Mouse (Mus musculus) neural tube, embryonic 14.5 days (tissue): ENCODE measurements around the gene Enho. TPM values are rescaled to one million over a fixed set of nuclear protein-coding genes. Genes with fewer than 3 reads are reported as not detected.

Experiments
- ATAC-seq: fragments of 200-750 bp; cut with Nextera tagmentation; 2 replicates; pipeline ENCODE4 v1.8.0; 2017; ENCODE audit warnings: low read depth, mild to moderate bottlenecking, moderate TSS enrichment, moderate library complexity
- H3K27ac ChIP-seq: fragments of 300-500 bp; sonication (generic); 2 replicates; pipeline ENCODE4 v1.5.1; 2014; ENCODE audit warnings: low read depth, mild to moderate bottlenecking, control low read depth, low read length, moderate library complexity, mixed read lengths
- H3K27me3 ChIP-seq: fragments of 300-500 bp; sonication (generic); 2 replicates; pipeline ENCODE4 v1.6.1; 2014; ENCODE audit warnings: low read length; ENCODE audit not compliant: control insufficient read depth, insufficient read depth
- H3K36me3 ChIP-seq: fragments of 300-500 bp; sonication (generic); 2 replicates; pipeline ENCODE4 v1.6.1; 2014; ENCODE audit warnings: low read length, mixed read lengths; ENCODE audit not compliant: control insufficient read depth, insufficient read depth
- H3K4me1 ChIP-seq: fragments of 300-500 bp; sonication (generic); 2 replicates; pipeline ENCODE4 v1.6.1; 2014; ENCODE audit warnings: low read length; ENCODE audit not compliant: control insufficient read depth, insufficient read depth
- H3K4me2 ChIP-seq: fragments of 300-500 bp; sonication (generic); 2 replicates; pipeline ENCODE4 v1.6.1; 2014; ENCODE audit warnings: mild to moderate bottlenecking, low read depth, low read length, control low read depth
- H3K4me3 ChIP-seq: fragments of 300-500 bp; sonication (generic); 2 replicates; pipeline ENCODE4 v1.5.1; 2014; ENCODE audit warnings: low read depth, low read length, control low read depth, mixed read lengths
- H3K9ac ChIP-seq: fragments of 300-500 bp; sonication (generic); replicated peaks from 2 replicates; pipeline ENCODE4 v1.6.1; 2014; ENCODE audit warnings: low read depth, mild to moderate bottlenecking, control low read depth, low read length, mixed read lengths
- H3K9me3 ChIP-seq: fragments of 300-500 bp; sonication (generic); 2 replicates; pipeline ENCODE4 v1.6.1; 2016; ENCODE audit warnings: low read length; ENCODE audit not compliant: control insufficient read depth
- WGBS: fragments of 180-500 bp; shearing (Covaris S2); extraction: QIAGEN DNeasy Blood & Tissue Kit; methylation state at CpG from one replicate; pipeline ENCODE4 v1.1.7; 2014; 5-methylcytosine and 5-hydroxymethylcytosine counted together
- polyA plus RNA-seq: library from polyadenylated mRNA; unstranded; fragments of >200 nt; fragmentation: Nextera tagmentation; extraction: Ambion mirVana; gene quantifications from 2 replicates; pipeline ENCODE4 v1.2.1, GENCODE M21; 2014

The Enho gene
- polyA plus RNA-seq, 1 experiment from 2014 or later = 134 TPM

GRCm38 (mm10) chr4:41679291-41679690 is 39.2 kb upstream of the Enho start:
- H3K27ac ChIP-seq = peak overlapping the region; percentile 1; the same call in 1 of the 2 replicates
- peaks cover 38% of the 10 kb centered on the region for H3K4me1 ChIP-seq
- 38% methylated on average over 1 of the region's 2 CpGs for WGBS
- H3K36me3 ChIP-seq = no peaks in the 10 kb centered on the region
- no peaks in the 10 kb centered on the region for H3K9me3 ChIP-seq
- H3K4me2 ChIP-seq = no peak overlapping the region
- H3K4me3 ChIP-seq = no peak overlapping the region
- no peak overlapping the region for H3K9ac ChIP-seq
- ATAC-seq = no peak
- no peaks in the 10 kb centered on the region for H3K27me3 ChIP-seq

- Histone ChIP-seq H3K4me2 (no peak overlapping the region), H3K27ac (peak overlapping the region; percentile 1; the same call in 1 of the 2 replicates), H3K9me3 (no peaks in the 10 kb centered on the region), H3K36me3 (no peaks in the 10 kb centered on the region), H3K4me1 (peaks cover 38% of the 10 kb centered on the region), H3K27me3 (no peaks in the 10 kb centered on the region), H3K9ac (no peak overlapping the region), H3K4me3 (no peak overlapping the region)
- WGBS = 75% methylated on average over 6 of the region's 6 CpGs
- no peak for ATAC-seq
These were observed 38.7 kb upstream of the Enho start for GRCm38 (mm10) chr4:41678863-41679262.

- 31% methylated on average over 13 of the region's 13 CpGs for WGBS
- Histone ChIP-seq H3K4me1 (peaks cover 45% of the 10 kb centered on the region), H3K9ac (no peak overlapping the region), H3K4me3 (no peak overlapping the region), H3K36me3 (no peaks in the 10 kb centered on the region), H3K27ac (peak overlapping the region; percentile 64; the same call in 1 of the 2 replicates), H3K4me2 (no peak overlapping the region), H3K27me3 (no peaks in the 10 kb centered on the region), H3K9me3 (no peaks in the 10 kb centered on the region)
- ATAC-seq = peak; percentile 79
These were observed 37.0 kb upstream of the Enho start for GRCm38 (mm10) chr4:41677006-41677629.

- WGBS = 68% methylated on average over 16 of the region's 17 CpGs
- Histone ChIP-seq H3K9me3 (no peaks in the 10 kb centered on the region), H3K4me3 (no peak overlapping the region), H3K27ac (no peak overlapping the region; the same call in 1 of the 2 replicates), H3K36me3 (no peaks in the 10 kb centered on the region), H3K4me1 (peaks cover 52% of the 10 kb centered on the region), H3K9ac (0 out of 2 replicates have a peak overlapping the region, but pooled peaks have one; percentile 21), H3K27me3 (no peaks in the 10 kb centered on the region), H3K4me2 (no peak overlapping the region)
- ATAC-seq = no peak
These were observed 36.3 kb upstream of the Enho start for GRCm38 (mm10) chr4:41676248-41677005.

- peaks cover 45% of the 10 kb centered on the region for H3K4me1 ChIP-seq
- WGBS = 38% methylated on average over 19 of the region's 19 CpGs
- H3K4me3 ChIP-seq = no peak overlapping the region
- no peak overlapping the region for H3K4me2 ChIP-seq
- H3K9ac ChIP-seq = no peak overlapping the region
- ATAC-seq = no peak
- no peaks in the 10 kb centered on the region for H3K36me3 ChIP-seq
- H3K27me3 ChIP-seq = no peaks in the 10 kb centered on the region
- no peaks in the 10 kb centered on the region for H3K9me3 ChIP-seq
- no peak overlapping the region for H3K27ac ChIP-seq
These were observed 33.1 kb upstream of the Enho start for GRCm38 (mm10) chr4:41673186-41673585.

- H3K4me2 ChIP-seq = no peak overlapping the region
- 27% methylated on average over 8 of the region's 8 CpGs for WGBS
- H3K4me1 ChIP-seq = peaks cover 40% of the 10 kb centered on the region
- H3K36me3 ChIP-seq = no peaks in the 10 kb centered on the region
- no peak for ATAC-seq
- no peaks in the 10 kb centered on the region for H3K27me3 ChIP-seq
- H3K27ac ChIP-seq = no peak overlapping the region
- no peak overlapping the region for H3K4me3 ChIP-seq
- no peaks in the 10 kb centered on the region for H3K9me3 ChIP-seq
- H3K9ac ChIP-seq = no peak overlapping the region
These were observed 32.4 kb upstream of the Enho start for GRCm38 (mm10) chr4:41672522-41672963.

- H3K4me1 ChIP-seq = peaks cover 35% of the 10 kb centered on the region
- H3K9me3 ChIP-seq = no peaks in the 10 kb centered on the region
- no peak overlapping the region for H3K9ac ChIP-seq
- H3K4me3 ChIP-seq = no peak overlapping the region
- 9% methylated on average over 8 of the region's 8 CpGs for WGBS
- ATAC-seq = peak; percentile 48; the same call in 1 of the 2 replicates
- no peaks in the 10 kb centered on the region for H3K36me3 ChIP-seq
- no peak overlapping the region for H3K4me2 ChIP-seq
- H3K27me3 ChIP-seq = no peaks in the 10 kb centered on the region
- H3K27ac ChIP-seq = no peak overlapping the region
These were observed 31.9 kb upstream of the Enho start for GRCm38 (mm10) chr4:41671963-41672480.

- Histone ChIP-seq H3K9me3 (no peaks in the 10 kb centered on the region), H3K4me3 (no peak overlapping the region), H3K36me3 (no peaks in the 10 kb centered on the region), H3K9ac (no peak overlapping the region), H3K27me3 (no peaks in the 10 kb centered on the region), H3K27ac (no peak overlapping the region), H3K4me1 (peaks cover 30% of the 10 kb centered on the region), H3K4me2 (no peak overlapping the region)
- WGBS = 31% methylated on average over 5 of the region's 5 CpGs
- ATAC-seq = no peak
These were observed 31.4 kb upstream of the Enho start for GRCm38 (mm10) chr4:41671500-41671899.

GRCm38 (mm10) chr4:41670836-41671235 is 30.7 kb upstream of the Enho start:
- no peak for ATAC-seq
- no peaks in the 10 kb centered on the region for H3K9me3 ChIP-seq
- no peak overlapping the region for H3K9ac ChIP-seq
- peaks cover 26% of the 10 kb centered on the region for H3K4me1 ChIP-seq
- no peaks in the 10 kb centered on the region for H3K36me3 ChIP-seq
- no peak overlapping the region for H3K27ac ChIP-seq
- 72% methylated on average over 18 of the region's 18 CpGs for WGBS
- H3K4me2 ChIP-seq = no peak overlapping the region
- H3K27me3 ChIP-seq = no peaks in the 10 kb centered on the region
- no peak overlapping the region for H3K4me3 ChIP-seq
